Mouse (Mus musculus): ENCODE results near the gene Rubcn. TPM values are rescaled to one million over a fixed set of nuclear protein-coding genes. Genes with fewer than 3 reads are reported as not detected.

The Rubcn gene
- polyA plus RNA-seq, 1 experiment from 2014 or later = 22.8 TPM

GRCm38 (mm10) chr16:32815160-32815605 lies 62.4 kb downstream of the Rubcn start:
- Histone ChIP-seq H3K36me3 (no peaks in the 10 kb centered on the region), H3K4me1 (peaks cover 12% of the 10 kb centered on the region), H3K27me3 (no peaks in the 10 kb centered on the region), H3K4me3 (replicated peaks) (peak overlapping the region; percentile 34), H3K4me2 (replicated peaks) (peak overlapping the region; percentile 55), H3K9ac (no peak overlapping the region), H3K27ac (replicated peaks) (no peak overlapping the region), H3K9me3 (replicated peaks) (no peaks in the 10 kb centered on the region)
- 3% methylated on average over 6 of the region's 6 CpGs for whole genome bisulfite sequencing
- peak; percentile 37; the same call in 1 of the 2 replicates for ATAC-seq (ENCODE audit: insufficient number of reproducible peaks, low FRiP score, low TSS enrichment, low read depth)

- Histone ChIP-seq H3K27me3 (no peaks in the 10 kb centered on the region), H3K9ac (no peak overlapping the region), H3K36me3 (no peaks in the 10 kb centered on the region), H3K4me2 (replicated peaks) (peak overlapping the region; percentile 55), H3K9me3 (replicated peaks) (no peaks in the 10 kb centered on the region), H3K27ac (replicated peaks) (no peak overlapping the region), H3K4me1 (peaks cover 12% of the 10 kb centered on the region), H3K4me3 (replicated peaks) (peak overlapping the region; percentile 34)
- WGBS = 21% methylated on average over 14 of the region's 14 CpGs
- no peak; the same call in 1 of the 2 replicates for ATAC-seq (ENCODE audit: insufficient number of reproducible peaks, low FRiP score, low TSS enrichment, low read depth)
These were observed 63.0 kb downstream of the Rubcn start for GRCm38 (mm10) chr16:32814539-32814938.

- no peak overlapping the region for H3K4me2 ChIP-seq (replicated peaks)
- H3K4me3 ChIP-seq (replicated peaks) = no peak overlapping the region
- no peak overlapping the region for H3K27ac ChIP-seq (replicated peaks)
- no peaks in the 10 kb centered on the region for H3K27me3 ChIP-seq
- H3K36me3 ChIP-seq = no peaks in the 10 kb centered on the region
- no peak overlapping the region for H3K9ac ChIP-seq
- no peaks in the 10 kb centered on the region for H3K9me3 ChIP-seq (replicated peaks)
- 68% methylated on average over 3 of the region's 3 CpGs for WGBS
- ATAC-seq (ENCODE audit: insufficient number of reproducible peaks, low FRiP score, low TSS enrichment, low read depth) = no peak
- peaks cover 12% of the 10 kb centered on the region for H3K4me1 ChIP-seq
These were observed 63.8 kb downstream of the Rubcn start for GRCm38 (mm10) chr16:32813771-32814170.

GRCm38 (mm10) chr16:32813362-32813761 lies 64.2 kb downstream of the Rubcn start:
- Histone ChIP-seq H3K9ac (no peak overlapping the region), H3K27me3 (no peaks in the 10 kb centered on the region), H3K4me2 (replicated peaks) (peak overlapping the region; percentile 42), H3K9me3 (replicated peaks) (no peaks in the 10 kb centered on the region), H3K36me3 (no peaks in the 10 kb centered on the region), H3K4me3 (replicated peaks) (0 out of 2 replicates have a peak overlapping the region, but pooled peaks have one; percentile 21), H3K27ac (replicated peaks) (no peak overlapping the region), H3K4me1 (peaks cover 12% of the 10 kb centered on the region)
- WGBS = 48% methylated on average over 9 of the region's 9 CpGs
- no peak for ATAC-seq (ENCODE audit: insufficient number of reproducible peaks, low FRiP score, low TSS enrichment, low read depth)

- ATAC-seq (ENCODE audit: insufficient number of reproducible peaks, low FRiP score, low TSS enrichment, low read depth) = peak; percentile 72; the same call in 1 of the 2 replicates
- 1% methylated on average over 9 of the region's 9 CpGs for WGBS
- no peak overlapping the region for H3K9ac ChIP-seq
These were observed 64.6 kb downstream of the Rubcn start for GRCm38 (mm10) chr16:32812888-32813361.

GRCm38 (mm10) chr16:32810321-32810720 lies 67.2 kb downstream of the Rubcn start, which contains the start of gene Smbd1:
Smbd1 (minus strand) TSS chr16:32810477.
- Histone ChIP-seq H3K27ac (replicated peaks) (no peak within 1 kb of the TSS), H3K27me3 (no peaks in the 10 kb centered on the region), H3K4me3 (replicated peaks) (no peak within 1 kb of the TSS), H3K36me3 (no peaks in the 10 kb centered on the region), H3K9ac (no peak within 1 kb of the TSS), H3K9me3 (replicated peaks) (no peaks in the 10 kb centered on the region), H3K4me2 (replicated peaks) (no peak within 1 kb of the TSS), H3K4me1 (peaks cover 12% of the 10 kb centered on the region)
- WGBS = 89% methylated on average over 4 of the region's 4 CpGs
- ATAC-seq (ENCODE audit: insufficient number of reproducible peaks, low FRiP score, low TSS enrichment, low read depth) = no peak

More at GRCm38 (mm10) chr16:32812888-32813361, 64.6 kb downstream of the Rubcn start:
- Histone ChIP-seq H3K27me3 (no peaks in the 10 kb centered on the region), H3K4me1 (peaks cover 12% of the 10 kb centered on the region), H3K27ac (replicated peaks) (no peak overlapping the region), H3K4me2 (replicated peaks) (peak overlapping the region; percentile 42), H3K4me3 (replicated peaks) (0 out of 2 replicates have a peak overlapping the region, but pooled peaks have one; percentile 21), H3K9me3 (replicated peaks) (no peaks in the 10 kb centered on the region), H3K36me3 (no peaks in the 10 kb centered on the region)

- 54% methylated on average over 8 of the region's 8 CpGs for WGBS
- no peak for ATAC-seq (ENCODE audit: insufficient number of reproducible peaks, low FRiP score, low TSS enrichment, low read depth)
- no peaks in the 10 kb centered on the region for H3K36me3 ChIP-seq
- H3K4me2 ChIP-seq (replicated peaks) = no peak overlapping the region
- no peak overlapping the region for H3K4me3 ChIP-seq (replicated peaks)
- H3K27me3 ChIP-seq = no peaks in the 10 kb centered on the region
- H3K4me1 ChIP-seq = peaks cover 7% of the 10 kb centered on the region
- H3K27ac ChIP-seq (replicated peaks) = 0 out of 2 replicates have a peak overlapping the region, but pooled peaks have one; percentile 9
- no peaks in the 10 kb centered on the region for H3K9me3 ChIP-seq (replicated peaks)
- H3K9ac ChIP-seq = no peak overlapping the region
These were observed 70.0 kb downstream of the Rubcn start for GRCm38 (mm10) chr16:32807408-32808185.

GRCm38 (mm10) chr16:32805151-32805550 lies 72.4 kb downstream of the Rubcn start:
- H3K4me3 ChIP-seq (replicated peaks) = no peak overlapping the region
- WGBS = 71% methylated on average over 7 of the region's 7 CpGs
- no peak overlapping the region for H3K9ac ChIP-seq
- H3K9me3 ChIP-seq (replicated peaks) = no peaks in the 10 kb centered on the region
- H3K36me3 ChIP-seq = no peaks in the 10 kb centered on the region
- H3K27me3 ChIP-seq = no peaks in the 10 kb centered on the region
- peaks cover 7% of the 10 kb centered on the region for H3K4me1 ChIP-seq
- no peak overlapping the region for H3K27ac ChIP-seq (replicated peaks)
- H3K4me2 ChIP-seq (replicated peaks) = no peak overlapping the region
- ATAC-seq (ENCODE audit: insufficient number of reproducible peaks, low FRiP score, low TSS enrichment, low read depth) = no peak

- Histone ChIP-seq H3K4me3 (replicated peaks) (no peak overlapping the region), H3K27ac (replicated peaks) (no peak overlapping the region), H3K4me1 (peaks cover 7% of the 10 kb centered on the region), H3K27me3 (no peaks in the 10 kb centered on the region), H3K36me3 (no peaks in the 10 kb centered on the region), H3K9me3 (replicated peaks) (no peaks in the 10 kb centered on the region), H3K9ac (no peak overlapping the region), H3K4me2 (replicated peaks) (no peak overlapping the region)
- 40% methylated on average over 5 of the region's 5 CpGs for WGBS
- ATAC-seq (ENCODE audit: insufficient number of reproducible peaks, low FRiP score, low TSS enrichment, low read depth) = no peak
These were observed 73.7 kb downstream of the Rubcn start for GRCm38 (mm10) chr16:32803901-32804300.

- Histone ChIP-seq H3K4me1 (peaks cover 7% of the 10 kb centered on the region), H3K9me3 (replicated peaks) (no peaks in the 10 kb centered on the region), H3K36me3 (no peaks in the 10 kb centered on the region), H3K4me3 (replicated peaks) (no peak overlapping the region), H3K27me3 (no peaks in the 10 kb centered on the region), H3K9ac (no peak overlapping the region), H3K27ac (replicated peaks) (peak overlapping the region; percentile 55), H3K4me2 (replicated peaks) (no peak overlapping the region)
- 44% methylated on average over 6 of the region's 6 CpGs for WGBS
- ATAC-seq (ENCODE audit: insufficient number of reproducible peaks, low FRiP score, low TSS enrichment, low read depth) = peak; percentile 53
These were observed 74.2 kb downstream of the Rubcn start for GRCm38 (mm10) chr16:32803252-32803853.

GRCm38 (mm10) chr16:32797426-32797689 lies 80.2 kb downstream of the Rubcn start, which contains the start of gene Muc20:
Muc20 (minus strand) TSS chr16:32797435.
- H3K4me1 ChIP-seq = 0 out of 2 replicates have a peak, but pooled peaks cover 4% of the 10 kb centered on the region
- no peak within 1 kb of the TSS for H3K4me2 ChIP-seq (replicated peaks)
- no peak within 1 kb of the TSS for H3K27ac ChIP-seq (replicated peaks)
- H3K4me3 ChIP-seq (replicated peaks) = no peak within 1 kb of the TSS
- no peaks in the 10 kb centered on the region for H3K36me3 ChIP-seq
- no peaks in the 10 kb centered on the region for H3K27me3 ChIP-seq
- no peak within 1 kb of the TSS for H3K9ac ChIP-seq
- 80% methylated on average over 3 of the region's 3 CpGs for WGBS
- no peaks in the 10 kb centered on the region for H3K9me3 ChIP-seq (replicated peaks)
- no peak for ATAC-seq (ENCODE audit: insufficient number of reproducible peaks, low FRiP score, low TSS enrichment, low read depth)

All from embryonic facial prominence, embryonic 15.5 days (tissue).